Mouse (Mus musculus) olfactory bulb, adult 2 months (tissue): ENCODE results near the gene Gpt2. TPM values are rescaled to one million over a fixed set of nuclear protein-coding genes. Genes with fewer than 3 reads are reported as not detected.

Source experiments
- H3K27ac ChIP-seq: fragments of 200-500 bp; 2 replicates; pipeline ENCODE4 v1.5.1; 2012; ENCODE audit warnings: low read depth, low read length; ENCODE audit not compliant: insufficient read depth
- H3K4me1 ChIP-seq: fragments of 200-500 bp; 2 replicates; pipeline ENCODE4 v1.6.1; 2012; ENCODE audit warnings: low read length; ENCODE audit not compliant: control insufficient read depth, insufficient read depth
- H3K4me3 ChIP-seq: fragments of 200-500 bp; 2 replicates; pipeline ENCODE4 v1.5.1; 2012; ENCODE audit warnings: mild to moderate bottlenecking, low read depth, low read length, moderate library complexity; ENCODE audit not compliant: insufficient read depth
- CTCF ChIP-seq: fragments of 200-500 bp; IDR thresholded peaks from 2 replicates; pipeline ENCODE4 v1.5.1; 2012; ENCODE audit warnings: low read depth, mild to moderate bottlenecking, low read length, moderate library complexity; ENCODE audit not compliant: insufficient read depth
- POLR2A ChIP-seq: fragments of 200-500 bp; IDR thresholded peaks from 2 replicates; pipeline ENCODE4 v1.6.1; 2012; ENCODE audit warnings: mild to moderate bottlenecking, low read depth, low read length, moderate library complexity; ENCODE audit not compliant: insufficient read depth
- WGBS: fragments of 180-500 bp; shearing (Covaris S2); methylation state at CpG from one replicate; pipeline ENCODE4 v1.1.7; 2018; 5-methylcytosine and 5-hydroxymethylcytosine counted together
- polyA plus RNA-seq: library from polyadenylated mRNA; stranded (reverse); fragments of >200 nt; gene quantifications from 2 replicates; pipeline ENCODE4 v1.2.4, GENCODE M21; 2012; ENCODE audit warnings: low replicate concordance; ENCODE audit not compliant: missing spikeins, insufficient read depth, insufficient read length

Gpt2 gene
- polyA plus RNA-seq, 1 experiment, result not detected

DNA sequence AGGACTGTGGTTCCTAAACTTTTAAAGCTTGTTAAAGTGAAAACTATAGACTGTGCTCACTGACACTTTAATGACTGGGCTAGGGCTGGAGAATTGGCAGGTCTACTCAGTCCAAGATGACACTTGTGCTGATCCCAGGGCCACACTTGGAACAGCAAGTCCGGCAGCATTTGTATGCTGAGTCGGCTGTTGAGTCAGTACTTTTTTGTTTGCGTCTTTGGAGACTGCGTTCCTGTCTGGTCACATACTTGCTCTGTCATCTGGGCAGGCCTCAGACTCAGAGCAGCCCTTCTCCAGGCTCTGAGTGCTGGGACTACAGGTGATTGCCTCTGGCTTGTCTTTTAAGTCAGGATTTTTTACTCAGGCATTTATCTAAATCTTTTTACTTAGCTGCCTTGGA lies 20.9 kb downstream of the Gpt2 start:
- Histone ChIP-seq H3K4me1 (peaks cover 31% of the 10 kb centered on the region), H3K4me3 (no peak overlapping the region), H3K27ac (no peak overlapping the region)
- no peak for TF ChIP-seq POLR2A
- TF ChIP-seq CTCF, result no peak
- 48% methylated on average over 4 of the region's 4 CpGs for WGBS

DNA sequence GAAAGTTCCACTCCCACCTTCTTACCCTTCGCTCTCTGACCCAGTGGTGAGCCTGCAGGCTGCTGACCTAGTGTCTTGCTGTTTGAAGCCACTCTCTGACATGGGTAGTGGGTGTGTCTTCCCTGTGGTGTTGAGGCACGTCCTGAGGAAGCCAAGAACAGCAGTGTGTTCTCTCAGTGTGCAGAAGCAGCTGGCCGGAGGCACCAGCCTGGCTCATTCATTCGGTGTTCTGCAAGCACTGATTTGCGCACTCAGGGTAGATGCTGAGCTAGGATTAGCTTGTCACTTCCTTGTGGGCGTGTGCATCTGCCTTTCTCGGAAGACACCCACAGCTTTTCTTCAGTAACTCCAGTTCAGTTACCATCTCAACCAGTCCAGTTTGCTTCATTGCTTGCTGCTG lies 23.0 kb downstream of the Gpt2 start:
- H3K4me1 ChIP-seq, result peaks cover 29% of the 10 kb centered on the region
- no peak for TF ChIP-seq POLR2A
- no peak for TF ChIP-seq CTCF
- peak overlapping the region; percentile 87 for H3K27ac ChIP-seq
- 21% methylated on average over 7 of the region's 7 CpGs for WGBS
- no peak overlapping the region for H3K4me3 ChIP-seq

DNA sequence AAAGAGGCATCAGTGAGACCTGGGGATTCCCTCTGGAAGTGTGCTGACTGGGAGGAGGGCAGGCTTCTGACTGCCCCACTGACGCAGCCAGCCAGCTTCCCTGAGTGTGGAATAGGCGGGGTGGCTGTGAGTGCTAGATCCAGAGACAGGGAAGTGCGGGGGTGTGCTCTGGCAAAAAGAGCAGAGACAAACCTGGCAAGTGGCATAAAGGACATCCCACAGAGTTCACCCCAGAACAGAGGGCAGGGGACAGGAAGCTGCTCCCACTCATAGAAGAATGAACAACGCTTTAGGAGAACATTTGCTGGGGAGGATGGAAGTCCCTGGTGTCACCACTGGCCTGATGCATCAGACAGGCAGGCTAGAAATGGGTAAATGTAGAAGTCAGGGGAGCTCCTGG lies 25.0 kb downstream of the Gpt2 start:
- WGBS, result 38% methylated on average over 4 of the region's 4 CpGs
- Histone ChIP-seq H3K27ac (peak overlapping the region; percentile 29), H3K4me3 (no peak overlapping the region), H3K4me1 (peaks cover 31% of the 10 kb centered on the region)
- TF ChIP-seq CTCF (no peak), POLR2A (no peak)

DNA sequence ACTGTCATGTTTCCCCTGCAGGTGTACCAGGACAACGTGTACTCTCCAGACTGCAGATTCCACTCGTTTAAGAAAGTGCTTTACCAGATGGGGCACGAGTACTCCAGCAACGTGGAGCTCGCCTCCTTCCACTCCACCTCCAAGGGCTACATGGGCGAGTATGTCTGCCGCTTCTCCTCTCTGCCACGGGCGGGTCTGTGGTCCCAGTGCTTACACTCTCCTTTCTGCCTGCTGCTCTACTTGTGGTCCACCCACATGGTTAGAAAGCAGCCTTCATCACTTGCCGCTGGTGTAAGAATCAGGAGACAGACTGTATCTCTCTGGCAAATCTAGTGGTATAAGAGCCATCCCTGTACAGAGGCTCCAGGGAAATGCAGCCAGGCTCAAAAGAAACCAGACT lies 25.6 kb downstream of the Gpt2 start:
- Histone ChIP-seq H3K4me3 (no peak overlapping the region), H3K4me1 (peaks cover 34% of the 10 kb centered on the region), H3K27ac (peak overlapping the region; percentile 29)
- no peak for TF ChIP-seq POLR2A
- TF ChIP-seq CTCF, result no peak
- WGBS, result 62% methylated on average over 10 of the region's 10 CpGs

DNA sequence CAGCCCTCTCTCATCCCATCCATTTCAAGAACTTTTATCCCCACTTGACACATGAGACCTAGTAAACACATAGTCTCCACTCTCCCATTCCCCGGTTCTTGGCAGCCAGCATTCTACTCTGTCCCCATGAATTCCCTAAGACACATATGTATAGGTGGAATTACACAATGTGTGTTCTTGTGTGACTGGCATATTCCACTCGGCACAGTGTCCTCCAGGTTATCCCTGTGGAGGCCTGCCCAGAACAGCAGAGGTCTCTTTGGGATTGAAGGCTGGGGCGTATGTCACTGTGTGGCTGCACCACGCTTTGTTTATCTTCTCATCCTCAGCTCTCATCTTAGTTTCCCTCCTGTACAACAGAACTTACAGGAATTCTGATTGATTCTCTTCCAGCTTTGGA lies 28.2 kb downstream of the Gpt2 start:
- 93% methylated on average over 4 of the region's 4 CpGs for WGBS
- no peak overlapping the region for H3K27ac ChIP-seq
- H3K4me1 ChIP-seq, result peaks cover 28% of the 10 kb centered on the region
- TF ChIP-seq CTCF (no peak), POLR2A (no peak)
- H3K4me3 ChIP-seq, result no peak overlapping the region

DNA sequence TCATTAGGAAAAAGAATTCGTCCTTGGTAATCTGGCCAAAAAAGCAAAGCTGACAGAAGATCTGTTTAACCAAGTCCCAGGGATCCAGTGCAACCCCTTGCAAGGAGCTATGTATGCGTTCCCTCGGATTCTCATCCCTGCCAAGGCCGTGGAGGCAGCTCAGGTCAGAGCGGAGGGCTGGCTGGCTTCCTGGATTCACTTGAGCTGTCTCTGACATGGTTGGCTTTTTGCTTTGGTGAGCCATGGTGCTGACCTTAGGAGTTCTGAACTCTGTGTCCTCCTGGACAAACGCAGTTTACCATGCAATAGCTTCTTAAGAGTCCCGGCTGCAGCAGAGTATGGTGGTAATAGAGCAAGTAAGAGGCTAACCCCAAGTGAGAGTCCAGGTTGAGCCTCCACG lies 29.0 kb downstream of the Gpt2 start:
- TF ChIP-seq POLR2A, result no peak
- no peak for TF ChIP-seq CTCF
- Histone ChIP-seq H3K4me1 (peaks cover 23% of the 10 kb centered on the region), H3K4me3 (no peak overlapping the region), H3K27ac (no peak overlapping the region)
- WGBS, result 90% methylated on average over 8 of the region's 8 CpGs

DNA sequence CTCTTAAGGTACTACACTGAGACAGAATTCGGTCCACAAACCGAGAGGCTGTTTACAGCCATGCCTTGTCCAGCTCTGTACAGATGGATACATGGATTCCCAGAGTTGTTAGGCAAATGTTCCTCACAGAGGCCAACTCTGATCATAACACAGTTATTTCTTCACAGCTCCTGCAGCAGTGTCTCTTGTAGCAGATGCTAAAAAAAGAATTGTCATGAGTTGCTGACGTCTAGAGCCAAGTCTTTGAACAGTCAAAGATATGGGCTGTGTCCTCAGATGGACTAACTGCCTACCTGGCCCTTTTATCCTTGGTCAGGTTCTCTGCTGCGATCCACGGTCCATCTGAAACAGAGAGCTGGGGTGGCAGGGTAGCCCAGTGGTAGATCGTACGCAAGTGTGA lies 31.7 kb downstream of the Gpt2 start:
- 89% methylated on average over 7 of the region's 7 CpGs for WGBS
- no peak overlapping the region for H3K4me3 ChIP-seq
- peaks cover 9% of the 10 kb centered on the region; the same call in 1 of the 2 replicates for H3K4me1 ChIP-seq
- H3K27ac ChIP-seq, result no peak overlapping the region
- TF ChIP-seq CTCF (no peak), POLR2A (no peak)

DNA sequence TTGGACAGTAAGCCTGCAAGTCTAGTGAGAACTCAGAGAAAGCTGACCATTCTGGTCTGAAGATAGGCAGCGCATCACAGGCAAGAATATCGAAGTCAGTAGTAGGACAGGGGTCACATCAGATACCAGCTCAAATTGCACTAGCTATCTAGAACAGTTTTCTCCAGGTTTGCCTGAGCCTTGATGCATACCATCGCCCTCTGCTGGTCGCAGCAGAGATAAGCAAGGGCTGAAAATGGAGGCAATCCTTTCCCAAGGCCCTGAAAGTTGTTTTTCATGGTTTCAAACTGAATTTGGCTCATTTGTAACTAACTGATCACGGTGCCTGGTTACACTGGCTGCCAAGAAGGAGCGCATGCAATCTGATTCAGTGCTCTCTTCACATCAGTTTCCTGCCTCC lies 33.7 kb downstream of the Gpt2 start:
- TF ChIP-seq POLR2A, result no peak
- TF ChIP-seq CTCF, result no peak
- Histone ChIP-seq H3K4me3 (no peak overlapping the region), H3K4me1 (peaks cover 9% of the 10 kb centered on the region; the same call in 1 of the 2 replicates), H3K27ac (no peak overlapping the region)
- 26% methylated on average over 6 of the region's 6 CpGs for WGBS

DNA sequence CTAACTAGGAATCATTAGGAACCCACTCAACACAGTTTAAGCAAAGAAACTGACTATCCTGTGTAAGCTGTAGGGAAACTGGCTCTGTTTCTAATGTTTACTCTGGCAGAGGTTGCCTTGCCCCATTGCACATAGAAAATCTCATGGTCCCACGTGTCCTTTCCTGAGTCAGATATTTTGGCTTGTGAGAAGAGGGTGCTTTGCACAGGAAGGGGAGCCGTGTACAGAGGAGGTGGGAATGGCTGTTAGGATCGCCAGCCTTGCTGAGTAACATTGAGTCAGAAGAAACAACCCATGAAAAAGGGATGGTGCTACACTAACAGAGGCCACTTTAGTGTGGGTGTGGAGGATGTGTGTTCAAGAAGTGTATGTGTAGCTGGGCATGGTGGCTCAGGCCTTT lies 36.6 kb downstream of the Gpt2 start:
- H3K4me1 ChIP-seq, result no peaks in the 10 kb centered on the region
- TF ChIP-seq POLR2A (no peak), CTCF (no peak)
- WGBS, result 41% methylated on average over 3 of the region's 3 CpGs
- no peak overlapping the region for H3K4me3 ChIP-seq
- no peak overlapping the region for H3K27ac ChIP-seq

DNA sequence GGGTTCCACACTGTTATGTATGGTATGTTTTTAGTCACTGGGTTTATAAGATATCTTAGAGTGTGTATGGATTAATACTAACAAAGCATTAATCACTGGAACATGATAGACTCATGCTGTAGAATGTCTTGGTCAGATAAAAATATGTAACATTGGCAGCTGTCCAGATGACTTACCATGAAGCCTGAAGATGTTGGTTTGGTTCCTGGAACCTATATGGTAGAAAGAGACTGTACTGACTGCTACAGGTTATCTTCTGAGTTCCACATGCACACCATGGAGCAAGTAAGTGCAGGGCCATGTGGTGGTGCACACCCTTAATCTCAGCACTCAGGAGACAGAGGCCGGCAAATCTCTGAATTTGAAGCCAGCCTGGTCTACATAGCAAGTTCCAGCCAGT lies 38.3 kb downstream of the Gpt2 start:
- Histone ChIP-seq H3K4me3 (no peak overlapping the region), H3K4me1 (no peaks in the 10 kb centered on the region), H3K27ac (no peak overlapping the region)
- TF ChIP-seq CTCF, result no peak
- no peak for TF ChIP-seq POLR2A
- 94% methylated on average over 1 of the region's 1 CpGs for WGBS
